Mouse (Mus musculus) lung, embryonic 15.5 days (tissue): Measurements from ENCODE around the gene Cbfa2t3. TPM values are rescaled to one million over a fixed set of nuclear protein-coding genes. Genes with fewer than 3 reads are reported as not detected.

Experiments
- ATAC-seq: fragments of 200-750 bp; cut with Nextera tagmentation; 2 replicates; pipeline ENCODE4 v1.8.0; 2017; ENCODE audit warnings: moderate number of reproducible peaks, borderline replicate concordance; ENCODE audit not compliant: low FRiP score, low TSS enrichment; ENCODE audit errors: extremely low read depth
- H3K27ac ChIP-seq: fragments of 300-500 bp; sonication (generic); 2 replicates; pipeline ENCODE4 v1.5.1; 2015; ENCODE audit warnings: moderate library complexity, mild to moderate bottlenecking, inconsistent platforms
- H3K27me3 ChIP-seq: fragments of 300-500 bp; sonication (generic); 2 replicates; pipeline ENCODE4 v1.6.1; 2015; ENCODE audit warnings: inconsistent platforms
- H3K36me3 ChIP-seq: fragments of 300-500 bp; sonication (generic); 2 replicates; pipeline ENCODE4 v1.6.1; 2015; ENCODE audit warnings: inconsistent platforms
- H3K4me1 ChIP-seq: fragments of 300-500 bp; sonication (generic); 2 replicates; pipeline ENCODE4 v1.6.1; 2015; ENCODE audit warnings: inconsistent platforms
- H3K4me2 ChIP-seq: fragments of 300-500 bp; sonication (generic); 2 replicates; pipeline ENCODE4 v1.6.1; 2015; ENCODE audit warnings: inconsistent platforms, mild to moderate bottlenecking, moderate library complexity
- H3K4me3 ChIP-seq: fragments of 300-500 bp; sonication (generic); 2 replicates; pipeline ENCODE4 v1.5.1; 2015; ENCODE audit warnings: mild to moderate bottlenecking, inconsistent platforms
- H3K9ac ChIP-seq: fragments of 300-500 bp; sonication (generic); 2 replicates; pipeline ENCODE4 v1.6.1; 2015; ENCODE audit warnings: inconsistent platforms
- H3K9me3 ChIP-seq: fragments of 300-500 bp; sonication (generic); 2 replicates; pipeline ENCODE4 v1.6.1; 2016; ENCODE audit warnings: inconsistent platforms
- WGBS: fragments of 180-500 bp; shearing (Covaris S2); methylation state at CpG from one replicate; pipeline ENCODE4 v1.1.7; 2015; 5-methylcytosine and 5-hydroxymethylcytosine counted together
- polyA plus RNA-seq: library from polyadenylated mRNA; unstranded; fragments of >200 nt; fragmentation: Nextera tagmentation; extraction: Ambion mirVana; gene quantifications from 2 replicates; pipeline ENCODE4 v1.2.1, GENCODE M21; 2015

Cbfa2t3 gene
- polyA plus RNA-seq, 1 experiment from 2014 or later, result 5.4 TPM

- 67% methylated on average over 2 of the region's 2 CpGs for WGBS
- H3K27ac ChIP-seq, result no peak overlapping the region
- H3K4me3 ChIP-seq, result no peak overlapping the region
- no peaks in the 10 kb centered on the region for H3K27me3 ChIP-seq
- no peak overlapping the region for H3K4me2 ChIP-seq
- peaks cover 65% of the 10 kb centered on the region for H3K4me1 ChIP-seq
- no peak for ATAC-seq
- H3K9me3 ChIP-seq, result no peaks in the 10 kb centered on the region
- no peaks in the 10 kb centered on the region for H3K36me3 ChIP-seq
- no peak overlapping the region for H3K9ac ChIP-seq
Measured at GRCm38 (mm10) chr8:122660022-122660421, 38.9 kb downstream of the Cbfa2t3 start.

- 74% methylated on average over 9 of the region's 9 CpGs for WGBS
- peaks cover 66% of the 10 kb centered on the region for H3K4me1 ChIP-seq
Measured at GRCm38 (mm10) chr8:122658807-122659160, 40.1 kb downstream of the Cbfa2t3 start.

GRCm38 (mm10) chr8:122658149-122658806 is 40.6 kb downstream of the Cbfa2t3 start:
- H3K36me3 ChIP-seq, result no peaks in the 10 kb centered on the region
- no peak overlapping the region for H3K4me3 ChIP-seq
- H3K9me3 ChIP-seq, result no peaks in the 10 kb centered on the region
- H3K4me1 ChIP-seq, result peaks cover 63% of the 10 kb centered on the region
- ATAC-seq, result no peak
- H3K27me3 ChIP-seq, result no peaks in the 10 kb centered on the region
- no peak overlapping the region for H3K27ac ChIP-seq
- 64% methylated on average over 10 of the region's 10 CpGs for WGBS
- no peak overlapping the region for H3K4me2 ChIP-seq
- H3K9ac ChIP-seq, result no peak overlapping the region

More at GRCm38 (mm10) chr8:122658807-122659160, 40.1 kb downstream of the Cbfa2t3 start:
- Histone ChIP-seq H3K9me3 (no peaks in the 10 kb centered on the region), H3K4me2 (no peak overlapping the region), H3K27me3 (no peaks in the 10 kb centered on the region), H3K9ac (no peak overlapping the region), H3K27ac (no peak overlapping the region), H3K36me3 (no peaks in the 10 kb centered on the region), H3K4me3 (no peak overlapping the region)
- no peak for ATAC-seq

- H3K27ac ChIP-seq, result no peak overlapping the region
- WGBS, result 52% methylated on average over 13 of the region's 13 CpGs
- H3K9ac ChIP-seq, result no peak overlapping the region
- no peaks in the 10 kb centered on the region for H3K9me3 ChIP-seq
- H3K4me1 ChIP-seq, result peaks cover 46% of the 10 kb centered on the region
- H3K36me3 ChIP-seq, result no peaks in the 10 kb centered on the region
- no peaks in the 10 kb centered on the region for H3K27me3 ChIP-seq
- H3K4me3 ChIP-seq, result no peak overlapping the region
- no peak for ATAC-seq
- H3K4me2 ChIP-seq, result no peak overlapping the region
Measured at GRCm38 (mm10) chr8:122656056-122656999, 42.6 kb downstream of the Cbfa2t3 start.

GRCm38 (mm10) chr8:122654768-122655167 is 44.1 kb downstream of the Cbfa2t3 start:
- H3K9ac ChIP-seq, result no peak overlapping the region
- no peak overlapping the region for H3K4me2 ChIP-seq
- peaks cover 37% of the 10 kb centered on the region for H3K4me1 ChIP-seq
- no peaks in the 10 kb centered on the region for H3K27me3 ChIP-seq
- no peak overlapping the region for H3K4me3 ChIP-seq
- H3K27ac ChIP-seq, result peak overlapping the region; percentile 13; the same call in 1 of the 2 replicates
- ATAC-seq, result peak; percentile 61
- H3K36me3 ChIP-seq, result no peaks in the 10 kb centered on the region
- H3K9me3 ChIP-seq, result no peaks in the 10 kb centered on the region
- WGBS, result 9% methylated on average over 7 of the region's 7 CpGs

- ATAC-seq, result no peak
- Histone ChIP-seq H3K4me1 (peaks cover 31% of the 10 kb centered on the region), H3K4me3 (no peak overlapping the region), H3K9ac (no peak overlapping the region), H3K27ac (no peak overlapping the region), H3K27me3 (no peaks in the 10 kb centered on the region), H3K36me3 (0 out of 2 replicates have a peak, but pooled peaks cover 6% of the 10 kb centered on the region), H3K4me2 (no peak overlapping the region), H3K9me3 (no peaks in the 10 kb centered on the region)
- WGBS, result 62% methylated on average over 6 of the region's 6 CpGs
Measured at GRCm38 (mm10) chr8:122652643-122653042, 46.3 kb downstream of the Cbfa2t3 start.

- ATAC-seq, result no peak
Measured at GRCm38 (mm10) chr8:122651326-122651921, 47.5 kb downstream of the Cbfa2t3 start.

GRCm38 (mm10) chr8:122648192-122648970 is 50.5 kb downstream of the Cbfa2t3 start:
- Histone ChIP-seq H3K9ac (no peak overlapping the region), H3K4me1 (no peaks in the 10 kb centered on the region), H3K27ac (no peak overlapping the region), H3K4me2 (no peak overlapping the region), H3K27me3 (0 out of 2 replicates have a peak, but pooled peaks cover 6% of the 10 kb centered on the region), H3K36me3 (0 out of 2 replicates have a peak, but pooled peaks cover 7% of the 10 kb centered on the region), H3K9me3 (no peaks in the 10 kb centered on the region), H3K4me3 (no peak overlapping the region)
- 57% methylated on average over 15 of the region's 15 CpGs for WGBS
- no peak for ATAC-seq

More at GRCm38 (mm10) chr8:122651326-122651921, 47.5 kb downstream of the Cbfa2t3 start:
- Histone ChIP-seq H3K4me3 (no peak overlapping the region), H3K36me3 (0 out of 2 replicates have a peak, but pooled peaks cover 7% of the 10 kb centered on the region), H3K27ac (no peak overlapping the region), H3K9me3 (no peaks in the 10 kb centered on the region), H3K27me3 (no peaks in the 10 kb centered on the region), H3K4me2 (no peak overlapping the region), H3K9ac (no peak overlapping the region), H3K4me1 (peaks cover 28% of the 10 kb centered on the region)
- 67% methylated on average over 16 of the region's 16 CpGs for WGBS

- ATAC-seq, result no peak
- peaks cover 13% of the 10 kb centered on the region for H3K4me1 ChIP-seq
- no peak overlapping the region for H3K4me2 ChIP-seq
- H3K27me3 ChIP-seq, result 0 out of 2 replicates have a peak, but pooled peaks cover 6% of the 10 kb centered on the region
- H3K27ac ChIP-seq, result no peak overlapping the region
- WGBS, result 80% methylated on average over 16 of the region's 16 CpGs
- no peak overlapping the region for H3K9ac ChIP-seq
- no peak overlapping the region for H3K4me3 ChIP-seq
- 0 out of 2 replicates have a peak, but pooled peaks cover 7% of the 10 kb centered on the region for H3K36me3 ChIP-seq
- H3K9me3 ChIP-seq, result no peaks in the 10 kb centered on the region
Measured at GRCm38 (mm10) chr8:122646337-122646736, 52.6 kb downstream of the Cbfa2t3 start.

GRCm38 (mm10) chr8:122644175-122644954 is 54.5 kb downstream of the Cbfa2t3 start:
- Histone ChIP-seq H3K36me3 (0 out of 2 replicates have a peak, but pooled peaks cover 7% of the 10 kb centered on the region), H3K27me3 (0 out of 2 replicates have a peak, but pooled peaks cover 6% of the 10 kb centered on the region), H3K27ac (no peak overlapping the region), H3K9me3 (no peaks in the 10 kb centered on the region), H3K4me2 (no peak overlapping the region), H3K9ac (no peak overlapping the region), H3K4me1 (peaks cover 30% of the 10 kb centered on the region), H3K4me3 (no peak overlapping the region)
- no peak for ATAC-seq
- WGBS, result 64% methylated on average over 6 of the region's 6 CpGs
